Mouse (Mus musculus) liver, embryonic 16.5 days (tissue): Measurements from ENCODE around the gene Sco1. TPM values are rescaled to one million over a fixed set of nuclear protein-coding genes. Genes with fewer than 3 reads are reported as not detected.

ENCODE experiments used
- ATAC-seq: fragments of 200-750 bp; cut with Nextera tagmentation; 2 replicates; pipeline ENCODE4 v1.8.0; 2017; ENCODE audit warnings: low read depth, mild to moderate bottlenecking, moderate number of reproducible peaks, moderate library complexity
- H3K27ac ChIP-seq: fragments of 300-500 bp; sonication (generic); 2 replicates; pipeline ENCODE4 v1.5.1; 2014; ENCODE audit warnings: mild to moderate bottlenecking, low read length
- H3K27me3 ChIP-seq: fragments of 300-500 bp; sonication (generic); 2 replicates; pipeline ENCODE4 v1.6.1; 2014; ENCODE audit warnings: low read depth, low read length, mixed read lengths; ENCODE audit not compliant: control insufficient read depth, insufficient read depth
- H3K36me3 ChIP-seq: fragments of 300-500 bp; sonication (generic); 2 replicates; pipeline ENCODE4 v1.6.1; 2014; ENCODE audit warnings: mild to moderate bottlenecking; ENCODE audit not compliant: control insufficient read depth, insufficient read depth
- H3K4me1 ChIP-seq: fragments of 300-500 bp; sonication (generic); 2 replicates; pipeline ENCODE4 v1.6.1; 2014; ENCODE audit warnings: low read depth, low read length, mixed read lengths; ENCODE audit not compliant: control insufficient read depth
- H3K4me2 ChIP-seq: fragments of 300-500 bp; sonication (generic); 2 replicates; pipeline ENCODE4 v1.6.1; 2014; ENCODE audit warnings: low read depth, low read length, mixed read lengths
- H3K4me3 ChIP-seq: fragments of 300-500 bp; sonication (generic); 2 replicates; pipeline ENCODE4 v1.5.1; 2014; ENCODE audit warnings: low read depth, mild to moderate bottlenecking, low read length
- H3K9ac ChIP-seq: fragments of 300-500 bp; sonication (generic); 2 replicates; pipeline ENCODE4 v1.6.1; 2014; ENCODE audit warnings: low read depth, low read length
- H3K9me3 ChIP-seq: fragments of 300-500 bp; sonication (generic); replicated peaks from 2 replicates; pipeline ENCODE4 v1.6.1; 2016; ENCODE audit warnings: low read length; ENCODE audit not compliant: control insufficient read depth
- WGBS: fragments of 180-500 bp; shearing (Covaris S2); extraction: QIAGEN DNeasy Blood & Tissue Kit; methylation state at CpG from one replicate; pipeline ENCODE4 v1.1.7; 2014; ENCODE audit not compliant: insufficient replicate concordance; 5-methylcytosine and 5-hydroxymethylcytosine counted together
- polyA plus RNA-seq: library from polyadenylated mRNA; unstranded; fragments of >200 nt; fragmentation: Nextera tagmentation; extraction: Ambion mirVana; gene quantifications from 2 replicates; pipeline ENCODE4 v1.2.1, GENCODE M21; 2015

Gene Sco1
- polyA plus RNA-seq, 1 experiment from 2014 or later, result 5.5 TPM

DNA sequence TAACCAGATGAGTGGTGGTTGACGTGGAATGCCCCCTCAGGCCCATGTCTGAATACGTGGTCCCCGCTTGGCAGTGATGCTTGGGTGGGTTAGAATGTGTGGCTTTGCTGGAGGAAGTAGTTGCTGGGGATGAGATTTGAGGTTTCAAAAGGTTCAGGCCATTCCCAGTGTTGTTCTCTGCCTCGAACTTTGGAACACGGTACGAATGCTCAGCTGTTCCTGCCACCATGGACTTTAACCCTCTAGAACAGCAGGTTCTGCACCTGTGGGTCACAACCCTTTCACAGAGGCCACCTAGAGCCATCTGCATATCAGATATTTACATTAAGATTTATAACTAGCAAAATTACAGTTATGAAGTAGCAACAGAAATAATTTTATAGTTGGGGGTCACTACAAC is 16.2 kb upstream of the Sco1 start:
- H3K4me3 ChIP-seq, result no peak overlapping the region

DNA sequence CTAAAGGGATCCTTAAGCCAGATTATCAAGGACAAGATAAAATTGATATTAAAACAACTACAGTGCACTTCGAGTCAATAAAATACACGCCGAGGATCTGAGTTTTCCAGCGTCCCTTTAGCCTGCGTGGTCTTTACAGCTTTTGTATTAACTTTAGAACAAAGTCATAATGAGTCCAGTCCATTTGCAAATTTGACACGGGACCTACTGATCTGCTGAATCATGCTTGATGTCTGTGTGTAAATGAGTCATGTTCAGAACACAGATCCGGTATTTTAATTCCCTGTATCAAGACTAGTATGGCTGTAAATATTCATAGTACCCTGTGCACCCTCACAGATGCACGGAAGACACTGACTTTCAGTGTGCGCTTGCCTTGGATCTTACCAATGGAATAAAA is 15.6 kb upstream of the Sco1 start:
- 77% methylated on average over 9 of the region's 9 CpGs for WGBS
- ATAC-seq, result no peak
- Histone ChIP-seq H3K4me2 (no peak overlapping the region), H3K9ac (no peak overlapping the region), H3K27ac (no peak overlapping the region), H3K4me1 (no peaks in the 10 kb centered on the region), H3K27me3 (no peaks in the 10 kb centered on the region), H3K36me3 (peaks cover 7% of the 10 kb centered on the region), H3K9me3 (no peaks in the 10 kb centered on the region), H3K4me3 (no peak overlapping the region)

More for the DNA sequence above, 16.2 kb upstream of the Sco1 start:
- WGBS, result 71% methylated on average over 6 of the region's 6 CpGs
- Histone ChIP-seq H3K4me1 (no peaks in the 10 kb centered on the region; the same call in 1 of the 2 replicates), H3K4me2 (no peak overlapping the region), H3K9me3 (no peaks in the 10 kb centered on the region), H3K9ac (no peak overlapping the region), H3K27me3 (no peaks in the 10 kb centered on the region), H3K27ac (no peak overlapping the region; the same call in 1 of the 2 replicates), H3K36me3 (peaks cover 7% of the 10 kb centered on the region)
- 0 out of 2 replicates have a peak, but pooled peaks have one; percentile 33 for ATAC-seq

GRCm38 (mm10) chr11:67039799-67040198 is 12.7 kb upstream of the Sco1 start:
- WGBS, result 82% methylated on average over 3 of the region's 3 CpGs
- peaks cover 7% of the 10 kb centered on the region for H3K36me3 ChIP-seq
- no peak for ATAC-seq
- no peak overlapping the region for H3K4me2 ChIP-seq
- H3K27ac ChIP-seq, result no peak overlapping the region
- no peaks in the 10 kb centered on the region for H3K27me3 ChIP-seq
- peaks cover 3% of the 10 kb centered on the region; the same call in 1 of the 2 replicates for H3K4me1 ChIP-seq
- H3K4me3 ChIP-seq, result no peak overlapping the region
- H3K9ac ChIP-seq, result no peak overlapping the region
- no peaks in the 10 kb centered on the region for H3K9me3 ChIP-seq

DNA sequence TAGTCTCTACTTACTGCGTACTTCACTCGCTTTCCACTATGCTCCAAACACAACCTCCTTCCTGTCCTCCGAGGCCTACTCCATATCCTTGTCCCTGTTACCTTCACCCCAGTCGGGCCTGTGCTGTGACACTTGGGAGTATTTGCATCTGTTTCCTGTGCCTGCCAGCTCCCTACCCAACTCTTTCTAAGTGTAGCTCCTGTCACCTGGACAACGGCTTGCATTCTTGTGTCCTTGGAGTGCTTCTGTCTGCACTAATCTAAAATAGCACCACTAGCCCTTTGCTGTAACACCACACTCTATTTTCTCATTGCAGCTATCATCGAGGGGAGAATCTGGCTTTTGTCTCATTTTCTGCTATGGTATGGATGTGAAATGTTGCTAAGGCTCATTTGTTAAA is 12.0 kb upstream of the Sco1 start:
- Histone ChIP-seq H3K4me1 (peaks cover 3% of the 10 kb centered on the region; the same call in 1 of the 2 replicates), H3K4me3 (no peak overlapping the region), H3K4me2 (no peak overlapping the region), H3K9ac (no peak overlapping the region), H3K36me3 (peaks cover 7% of the 10 kb centered on the region), H3K9me3 (no peaks in the 10 kb centered on the region), H3K27me3 (no peaks in the 10 kb centered on the region), H3K27ac (no peak overlapping the region)
- no peak for ATAC-seq
- 76% methylated on average over 6 of the region's 6 CpGs for WGBS

- Histone ChIP-seq H3K27ac (no peak overlapping the region), H3K4me1 (peaks cover 3% of the 10 kb centered on the region; the same call in 1 of the 2 replicates), H3K9me3 (no peaks in the 10 kb centered on the region), H3K27me3 (no peaks in the 10 kb centered on the region), H3K36me3 (peaks cover 7% of the 10 kb centered on the region), H3K4me3 (no peak overlapping the region), H3K4me2 (no peak overlapping the region), H3K9ac (no peak overlapping the region)
- ATAC-seq, result no peak
- 44% methylated on average over 8 of the region's 8 CpGs for WGBS
Observed at GRCm38 (mm10) chr11:67043007-67043406, 9.5 kb upstream of the Sco1 start.

GRCm38 (mm10) chr11:67044959-67045358 is 7.5 kb upstream of the Sco1 start:
- Histone ChIP-seq H3K9me3 (no peaks in the 10 kb centered on the region), H3K4me1 (peaks cover 3% of the 10 kb centered on the region; the same call in 1 of the 2 replicates), H3K27ac (peak overlapping the region; percentile 52; the same call in 1 of the 2 replicates), H3K27me3 (no peaks in the 10 kb centered on the region), H3K4me3 (no peak overlapping the region), H3K36me3 (peaks cover 5% of the 10 kb centered on the region), H3K4me2 (no peak overlapping the region), H3K9ac (no peak overlapping the region)
- peak; percentile 88 for ATAC-seq
- WGBS, result 58% methylated on average over 6 of the region's 6 CpGs

GRCm38 (mm10) chr11:67047199-67047598 is 5.3 kb upstream of the Sco1 start:
- H3K36me3 ChIP-seq, result no peaks in the 10 kb centered on the region
- ATAC-seq, result no peak
- no peaks in the 10 kb centered on the region for H3K9me3 ChIP-seq
- H3K4me2 ChIP-seq, result no peak overlapping the region
- no peak overlapping the region for H3K9ac ChIP-seq
- H3K27me3 ChIP-seq, result no peaks in the 10 kb centered on the region
- no peak overlapping the region for H3K27ac ChIP-seq
- H3K4me1 ChIP-seq, result peaks cover 7% of the 10 kb centered on the region
- no peak overlapping the region for H3K4me3 ChIP-seq
- 63% methylated on average over 5 of the region's 5 CpGs for WGBS

DNA sequence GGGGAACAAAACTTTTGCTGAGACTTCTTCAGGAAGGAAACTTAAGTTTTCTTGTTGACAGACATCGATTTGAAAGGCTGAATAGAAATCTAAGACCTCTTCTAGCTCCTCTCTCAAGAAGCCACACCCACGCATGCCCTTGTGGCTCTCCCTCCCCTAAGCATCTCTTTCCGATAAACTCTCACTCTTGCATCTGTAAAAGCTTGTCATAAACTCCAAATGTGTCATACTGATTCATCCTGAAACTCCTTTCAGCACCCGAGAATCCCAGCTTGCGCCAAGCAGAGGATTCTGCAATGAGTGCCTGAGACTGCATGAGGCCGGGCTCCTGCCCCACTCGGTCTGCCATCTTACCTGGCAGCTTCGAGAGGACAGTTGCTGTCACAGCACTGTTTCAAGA is 4.0 kb upstream of the Sco1 start:
- Histone ChIP-seq H3K9me3 (no peaks in the 10 kb centered on the region), H3K4me3 (no peak overlapping the region), H3K36me3 (no peaks in the 10 kb centered on the region), H3K27ac (no peak overlapping the region), H3K4me1 (peaks cover 9% of the 10 kb centered on the region), H3K27me3 (no peaks in the 10 kb centered on the region), H3K4me2 (no peak overlapping the region), H3K9ac (no peak overlapping the region)
- ATAC-seq, result no peak
- WGBS, result 75% methylated on average over 8 of the region's 8 CpGs

DNA sequence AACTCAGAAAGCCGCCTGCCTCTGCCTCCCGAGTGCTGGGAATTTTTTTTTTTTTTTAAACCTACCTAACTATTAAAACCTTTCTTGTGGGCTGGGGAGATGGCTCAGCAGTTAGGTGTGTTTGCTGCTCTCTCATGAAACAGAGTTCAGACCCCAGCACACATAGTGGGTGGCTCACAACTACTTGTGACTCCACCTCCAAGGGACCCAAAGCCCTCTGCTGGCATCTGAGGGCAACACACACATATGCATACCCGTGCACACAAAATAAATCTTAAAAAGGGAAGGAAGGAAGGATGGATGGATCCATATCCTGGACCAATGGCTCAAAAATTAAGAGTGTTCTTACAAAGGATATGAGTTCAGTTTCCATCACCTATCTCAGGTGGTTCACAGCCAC is 3.2 kb upstream of the Sco1 start:
- WGBS, result 73% methylated on average over 3 of the region's 3 CpGs
- Histone ChIP-seq H3K27me3 (no peaks in the 10 kb centered on the region), H3K4me1 (peaks cover 12% of the 10 kb centered on the region), H3K9me3 (no peaks in the 10 kb centered on the region), H3K4me3 (no peak overlapping the region), H3K27ac (no peak overlapping the region), H3K4me2 (no peak overlapping the region), H3K9ac (no peak overlapping the region), H3K36me3 (no peaks in the 10 kb centered on the region)
- ATAC-seq, result no peak
